Mouse (Mus musculus) fat pad, adult 2 months (tissue): ENCODE results near the gene Cdk5rap3.

Experiments used
- DNase-seq: peaks from one replicate; pipeline ENCODE4 v3.0.0-alpha.2; 2011; ENCODE audit warnings: low read depth, low spot score; ENCODE audit errors: extremely low read depth

Cdk5rap3 gene

GRCm38 (mm10) chr11:96861878-96862289 is 54.4 kb downstream of the Cdk5rap3 start:
- DNase-seq: no peak

GRCm38 (mm10) chr11:96861446-96861845 is 54.9 kb downstream of the Cdk5rap3 start:
- DNase-seq: no peak

- DNase-seq: no peak
Measured at GRCm38 (mm10) chr11:96860564-96860963, 55.7 kb downstream of the Cdk5rap3 start.

- DNase-seq: no peak
Measured at GRCm38 (mm10) chr11:96859635-96860034, 56.7 kb downstream of the Cdk5rap3 start.

- no peak for DNase-seq
Measured at GRCm38 (mm10) chr11:96857446-96857845, 58.9 kb downstream of the Cdk5rap3 start.
